Mouse (Mus musculus): ENCODE measurements at regions not wholly inside any gene's neighbourhood (a gene's known extent, or its start where the extent isn't known, plus 50 kb on each side); places are given as distances from the start of the nearest gene placed in this dataset.

GRCm38 (mm10) chr4:69876734-69877133, 533.5 kb downstream of the Cdk5rap2 start:
- Histone ChIP-seq H3K27ac (replicated peaks) (no peak overlapping the region), H3K36me3 (ENCODE audit: control insufficient read depth, insufficient read depth, low read length) (no peaks in the 10 kb centered on the region), H3K4me3 (ENCODE audit: low read depth, low read length) (no peak overlapping the region), H3K27me3 (ENCODE audit: control insufficient read depth, insufficient read depth, low read length) (no peaks in the 10 kb centered on the region), H3K4me2 (replicated peaks; ENCODE audit: low read depth) (no peak overlapping the region), H3K4me1 (replicated peaks; ENCODE audit: control insufficient read depth, insufficient read depth) (no peaks in the 10 kb centered on the region), H3K9me3 (ENCODE audit: control insufficient read depth, low read length) (no peaks in the 10 kb centered on the region), H3K9ac (ENCODE audit: low read length) (no peak overlapping the region)
- DNase-seq (ENCODE audit: low spot score) (no peak), ATAC-seq (ENCODE audit: low FRiP score, low TSS enrichment) (no peak)
- TF ChIP-seq CTCF (IDR thresholded peaks at IDR 0.05; ENCODE audit: low read depth) (no peak), EP300 (optimal IDR thresholded peaks at IDR 0.05) (no peak)
- 27% methylated on average over 2 of the region's 2 CpGs for WGBS

DNA sequence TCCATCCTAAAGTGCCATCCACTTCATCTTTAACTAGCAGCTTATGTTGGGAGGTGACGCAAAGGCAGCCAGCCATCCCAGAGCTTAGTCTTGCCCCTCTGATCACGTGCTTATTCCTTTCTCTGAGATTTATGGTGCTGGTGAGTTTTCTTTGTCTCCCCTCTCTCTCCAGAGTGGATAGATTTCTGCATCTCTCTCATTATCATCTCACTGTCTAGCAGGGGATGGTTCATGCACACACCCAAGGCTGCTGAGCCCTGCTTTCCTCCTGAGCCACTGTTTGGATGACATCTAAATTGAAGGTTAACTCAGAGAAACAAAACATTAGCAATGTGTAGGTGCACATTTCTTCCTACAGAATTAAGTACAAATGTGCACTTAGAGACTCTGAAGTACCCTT, 539.6 kb downstream of the Cdk5rap2 start:
- no peak overlapping the region for H3K27ac ChIP-seq (replicated peaks)
- TF ChIP-seq EP300 (optimal IDR thresholded peaks at IDR 0.05) (no peak), CTCF (IDR thresholded peaks at IDR 0.05; ENCODE audit: low read depth) (no peak)
- no peaks in the 10 kb centered on the region for H3K4me1 ChIP-seq (replicated peaks; ENCODE audit: control insufficient read depth, insufficient read depth)
- no peak overlapping the region for H3K4me3 ChIP-seq (ENCODE audit: low read depth, low read length)
- no peaks in the 10 kb centered on the region for H3K9me3 ChIP-seq (ENCODE audit: control insufficient read depth, low read length)
- ATAC-seq (ENCODE audit: low FRiP score, low TSS enrichment) (no peak), DNase-seq (ENCODE audit: low spot score) (no peak)
- H3K4me2 ChIP-seq (replicated peaks; ENCODE audit: low read depth): no peak overlapping the region
- 63% methylated on average over 2 of the region's 2 CpGs for WGBS
- no peaks in the 10 kb centered on the region for H3K27me3 ChIP-seq (ENCODE audit: control insufficient read depth, insufficient read depth, low read length)
- no peak overlapping the region for H3K9ac ChIP-seq (ENCODE audit: low read length)
- H3K36me3 ChIP-seq (ENCODE audit: control insufficient read depth, insufficient read depth, low read length): no peaks in the 10 kb centered on the region

DNA sequence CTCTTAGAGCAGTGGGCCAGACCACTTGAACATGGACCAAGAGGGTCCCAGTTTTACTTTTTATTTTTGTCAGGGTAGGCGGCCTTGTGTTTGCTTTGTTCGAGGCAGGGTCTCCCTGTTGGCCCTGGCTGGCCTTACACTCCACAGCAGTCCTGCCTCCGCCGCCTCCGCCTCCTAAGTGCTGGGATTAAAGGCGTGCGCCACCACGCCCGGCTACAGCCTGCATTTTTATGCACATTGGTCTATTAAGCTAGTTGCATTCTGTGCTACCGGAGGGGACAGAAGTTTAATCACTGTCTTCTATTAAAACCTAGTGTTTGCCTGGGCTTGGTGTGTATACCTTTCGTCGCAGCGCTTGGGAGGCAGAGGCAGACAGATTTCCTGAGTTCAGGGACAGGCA, 555.2 kb downstream of the Cdk5rap2 start:
- Histone ChIP-seq H3K4me2 (replicated peaks; ENCODE audit: low read depth) (no peak overlapping the region), H3K4me3 (ENCODE audit: low read depth, low read length) (no peak overlapping the region), H3K9me3 (ENCODE audit: control insufficient read depth, low read length) (no peaks in the 10 kb centered on the region), H3K36me3 (ENCODE audit: control insufficient read depth, insufficient read depth, low read length) (no peaks in the 10 kb centered on the region), H3K27me3 (ENCODE audit: control insufficient read depth, insufficient read depth, low read length) (no peaks in the 10 kb centered on the region), H3K27ac (replicated peaks) (no peak overlapping the region), H3K4me1 (replicated peaks; ENCODE audit: control insufficient read depth, insufficient read depth) (no peaks in the 10 kb centered on the region), H3K9ac (ENCODE audit: low read length) (no peak overlapping the region)
- 90% methylated on average over 13 of the region's 13 CpGs for WGBS
- TF ChIP-seq CTCF (IDR thresholded peaks at IDR 0.05; ENCODE audit: low read depth): no peak
- ATAC-seq (ENCODE audit: low FRiP score, low TSS enrichment) (no peak), DNase-seq (ENCODE audit: low spot score) (no peak)

DNA sequence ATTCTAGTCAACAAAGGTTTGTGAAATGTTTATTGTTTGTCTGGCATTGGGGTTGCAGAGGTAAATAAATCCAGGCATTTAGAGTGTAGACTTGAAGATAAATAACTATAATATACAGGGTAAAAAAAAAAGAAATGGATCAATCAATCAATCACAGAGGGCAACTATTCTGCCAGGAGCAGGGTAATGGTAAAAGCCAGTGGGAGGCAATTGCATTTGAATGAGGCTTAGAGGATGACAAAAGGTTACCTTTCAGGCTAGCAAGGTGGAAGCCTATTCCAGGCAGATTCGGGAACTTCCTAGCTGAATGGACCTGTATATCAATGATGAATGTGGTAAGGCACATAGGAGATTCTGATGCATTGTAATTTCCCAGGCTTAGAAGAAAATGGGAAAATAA, 557.6 kb downstream of the Cdk5rap2 start:
- ATAC-seq (ENCODE audit: low FRiP score, low TSS enrichment) (no peak), DNase-seq (ENCODE audit: low spot score) (no peak)
- whole genome bisulfite sequencing: 69% methylated on average over 1 of the region's 1 CpGs
- no peak overlapping the region for H3K4me2 ChIP-seq (replicated peaks; ENCODE audit: low read depth)
- no peak overlapping the region for H3K27ac ChIP-seq (replicated peaks)
- no peaks in the 10 kb centered on the region for H3K36me3 ChIP-seq (ENCODE audit: control insufficient read depth, insufficient read depth, low read length)
- no peak overlapping the region for H3K9ac ChIP-seq (ENCODE audit: low read length)
- H3K4me3 ChIP-seq (ENCODE audit: low read depth, low read length): no peak overlapping the region
- no peaks in the 10 kb centered on the region for H3K4me1 ChIP-seq (replicated peaks; ENCODE audit: control insufficient read depth, insufficient read depth)
- no peak for TF ChIP-seq CTCF (IDR thresholded peaks at IDR 0.05; ENCODE audit: low read depth)
- no peak for TF ChIP-seq EP300 (optimal IDR thresholded peaks at IDR 0.05)
- H3K9me3 ChIP-seq (ENCODE audit: control insufficient read depth, low read length): no peaks in the 10 kb centered on the region
- H3K27me3 ChIP-seq (ENCODE audit: control insufficient read depth, insufficient read depth, low read length): no peaks in the 10 kb centered on the region

DNA sequence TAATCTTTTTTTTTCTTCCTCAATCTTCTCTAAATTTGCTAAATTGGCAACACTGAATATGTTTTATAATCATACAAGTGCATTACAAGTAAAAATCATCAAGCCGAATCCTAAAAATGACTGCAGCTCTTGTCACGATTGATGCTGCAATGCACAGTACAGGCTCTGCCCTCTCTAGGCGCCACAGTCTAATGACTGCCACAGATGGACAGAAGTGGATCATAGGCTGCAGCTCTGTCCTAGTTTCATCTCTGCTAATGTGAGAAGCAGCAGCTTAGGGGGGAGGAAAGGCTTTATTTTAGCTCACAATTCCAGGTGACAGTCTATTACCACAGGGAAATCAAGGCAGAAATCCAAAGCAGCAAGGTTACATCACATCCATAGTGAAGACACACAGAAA, 560.8 kb downstream of the Cdk5rap2 start:
- Histone ChIP-seq H3K4me1 (replicated peaks; ENCODE audit: control insufficient read depth, insufficient read depth) (no peaks in the 10 kb centered on the region), H3K9me3 (ENCODE audit: control insufficient read depth, low read length) (no peaks in the 10 kb centered on the region), H3K27ac (replicated peaks) (no peak overlapping the region), H3K36me3 (ENCODE audit: control insufficient read depth, insufficient read depth, low read length) (no peaks in the 10 kb centered on the region), H3K4me3 (ENCODE audit: low read depth, low read length) (no peak overlapping the region), H3K27me3 (ENCODE audit: control insufficient read depth, insufficient read depth, low read length) (no peaks in the 10 kb centered on the region), H3K4me2 (replicated peaks; ENCODE audit: low read depth) (no peak overlapping the region), H3K9ac (ENCODE audit: low read length) (no peak overlapping the region)
- TF ChIP-seq EP300 (optimal IDR thresholded peaks at IDR 0.05): no peak
- no peak for TF ChIP-seq CTCF (IDR thresholded peaks at IDR 0.05; ENCODE audit: low read depth)
- 88% methylated on average over 3 of the region's 3 CpGs for WGBS
- DNase-seq (ENCODE audit: low spot score): no peak
- no peak for ATAC-seq (ENCODE audit: low FRiP score, low TSS enrichment)

GRCm38 (mm10) chr4:69839868-69840267, 570.4 kb downstream of the Cdk5rap2 start:
- DNase-seq (ENCODE audit: low spot score): no peak
- H3K9ac ChIP-seq (ENCODE audit: low read length): no peak overlapping the region
- no peak overlapping the region for H3K4me3 ChIP-seq (ENCODE audit: low read depth, low read length)
- H3K27me3 ChIP-seq (ENCODE audit: control insufficient read depth, insufficient read depth, low read length): no peaks in the 10 kb centered on the region
- H3K4me2 ChIP-seq (replicated peaks; ENCODE audit: low read depth): no peak overlapping the region
- no peaks in the 10 kb centered on the region for H3K36me3 ChIP-seq (ENCODE audit: control insufficient read depth, insufficient read depth, low read length)
- ATAC-seq (ENCODE audit: low FRiP score, low TSS enrichment): no peak
- H3K27ac ChIP-seq (replicated peaks): no peak overlapping the region
- no peaks in the 10 kb centered on the region for H3K4me1 ChIP-seq (replicated peaks; ENCODE audit: control insufficient read depth, insufficient read depth)
- H3K9me3 ChIP-seq (ENCODE audit: control insufficient read depth, low read length): no peaks in the 10 kb centered on the region
- WGBS: 64% methylated on average over 9 of the region's 9 CpGs
- TF ChIP-seq EP300 (optimal IDR thresholded peaks at IDR 0.05) (no peak), CTCF (IDR thresholded peaks at IDR 0.05; ENCODE audit: low read depth) (no peak)

Measured in stomach, postnatal 0 days (tissue).